Mouse (Mus musculus) thymus, adult 2 months (tissue): ENCODE data around the gene Itih5.

Experiments used
- CTCF ChIP-seq: fragments of 200-500 bp; IDR thresholded peaks from 2 replicates; pipeline ENCODE4 v1.5.1; 2012; ENCODE audit warnings: mild to moderate bottlenecking, control low read depth, low read length, moderate library complexity, borderline replicate concordance; ENCODE audit not compliant: control insufficient read depth, poor library complexity, insufficient read depth; ENCODE audit errors: extremely low read depth
- POLR2A ChIP-seq: fragments of 200-500 bp; IDR thresholded peaks from 2 replicates; pipeline ENCODE4 v1.6.1; 2012; ENCODE audit warnings: mild to moderate bottlenecking, low read length, control low read depth, moderate library complexity; ENCODE audit not compliant: control insufficient read depth, poor library complexity, insufficient read depth; ENCODE audit errors: extremely low read depth

GRCm38 (mm10) chr2:10295908-10296307 lies 142.5 kb downstream of the Itih5 start:
- TF ChIP-seq CTCF (no peak), POLR2A (no peak)
